Mouse (Mus musculus): ENCODE measurements around the gene Trem2. TPM values are rescaled to one million over a fixed set of nuclear protein-coding genes. Genes with fewer than 3 reads are reported as not detected.
"Not testable (repeated sequence)": the region's sequence is repeated elsewhere in the genome, so short reads cannot be mapped to it uniquely, and the experiment has no call there.

Trem2 gene
- total RNA-seq, 2 experiments from 2014 or later = not detected

DNA sequence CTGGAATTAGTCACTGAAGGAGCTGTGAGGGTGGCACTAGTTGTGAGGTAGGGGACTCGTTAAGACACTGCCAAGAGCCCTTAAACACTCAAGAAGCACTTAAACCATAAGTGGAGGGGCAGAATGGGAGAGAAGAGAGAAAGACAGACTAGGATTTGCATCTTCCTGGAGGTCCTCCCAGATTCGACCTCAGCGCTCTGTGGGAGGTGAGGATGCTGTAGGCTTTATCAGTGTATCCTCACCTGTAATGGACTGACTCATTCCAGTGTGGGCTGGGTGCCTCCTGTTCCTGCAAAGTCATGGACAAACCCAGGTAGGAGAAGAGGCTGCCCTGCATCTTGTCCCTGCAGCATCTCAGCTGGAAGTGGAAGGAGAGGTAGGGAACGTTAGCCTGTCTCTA lies 633 bp downstream of the Trem2 start:
- no peak for ATAC-seq (replicated peaks; ENCODE audit: low FRiP score, poor library complexity, severe bottlenecking)

DNA sequence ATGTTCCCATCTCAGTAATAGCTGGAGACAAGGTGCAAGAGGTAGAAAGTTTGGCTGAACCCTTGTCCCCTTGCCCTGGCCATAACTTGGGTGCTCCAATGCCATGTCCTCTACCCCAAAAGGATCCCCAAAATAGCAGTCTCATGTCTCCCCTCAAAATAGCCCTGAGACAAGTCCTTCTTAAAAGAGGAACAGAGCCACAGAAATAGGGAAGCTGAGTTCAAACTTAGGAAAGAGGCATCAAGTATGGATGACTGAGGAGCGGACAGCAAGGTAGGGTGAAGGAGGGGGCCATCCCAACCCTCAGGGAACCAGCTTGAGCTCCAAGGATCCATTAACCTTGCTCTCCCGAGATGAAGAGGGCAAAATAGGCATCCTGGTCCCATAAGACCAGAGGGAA lies 1.1 kb downstream of the Trem2 start:
- no peak for ATAC-seq (replicated peaks; ENCODE audit: low FRiP score, poor library complexity, severe bottlenecking)

DNA sequence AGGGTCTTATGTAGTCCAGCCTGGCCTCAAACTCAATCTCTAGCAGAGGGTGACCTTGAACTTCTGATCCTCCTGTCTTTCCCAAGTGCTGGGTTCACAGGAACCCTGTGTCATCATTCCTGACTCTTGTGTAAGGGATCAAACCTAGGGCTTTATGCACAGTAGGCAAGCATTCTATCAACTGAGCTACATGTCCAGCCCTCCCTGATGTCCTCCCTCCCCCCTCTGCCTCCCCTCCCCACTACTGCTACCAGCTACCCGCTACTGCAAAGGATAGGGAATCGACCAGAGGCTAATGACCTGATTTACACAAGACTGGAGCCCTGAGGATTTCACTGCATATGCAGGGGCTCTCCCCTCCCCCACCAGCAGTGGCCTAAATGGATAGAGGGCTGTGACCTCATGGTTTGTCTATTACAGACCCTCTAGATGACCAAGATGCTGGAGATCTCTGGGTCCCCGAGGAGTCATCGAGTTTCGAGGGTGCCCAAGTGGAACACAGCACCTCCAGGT lies 4.5 kb downstream of the Trem2 start:
- no peak for ATAC-seq (replicated peaks; ENCODE audit: low FRiP score, poor library complexity, severe bottlenecking)

DNA sequence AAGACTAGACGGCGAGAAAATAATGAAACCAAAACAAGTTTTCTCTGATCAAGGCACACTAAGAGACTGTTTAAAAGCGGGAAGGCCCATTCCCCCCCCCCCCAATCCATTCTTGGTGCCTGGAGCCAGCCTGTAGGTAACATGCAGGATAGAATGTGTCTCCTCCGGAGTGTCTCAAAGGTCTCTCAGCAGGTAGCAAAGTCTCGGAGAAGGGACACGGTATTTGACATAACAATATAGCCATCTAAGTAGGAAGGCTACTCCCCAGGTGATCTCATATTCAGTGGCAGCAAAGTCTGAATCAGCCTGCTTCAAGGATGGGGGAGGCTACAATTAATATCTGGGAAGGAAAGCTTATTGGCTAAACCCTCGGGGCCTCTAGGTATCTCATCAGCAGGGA lies 6.8 kb downstream of the Trem2 start:
- not testable (repeated sequence) for ATAC-seq (replicated peaks; ENCODE audit: low FRiP score, poor library complexity, severe bottlenecking)

- ATAC-seq (replicated peaks; ENCODE audit: low FRiP score, poor library complexity, severe bottlenecking) = no peak
These were observed 9.6 kb downstream of the Trem2 start for GRCm38 (mm10) chr17:48355822-48356221.

DNA sequence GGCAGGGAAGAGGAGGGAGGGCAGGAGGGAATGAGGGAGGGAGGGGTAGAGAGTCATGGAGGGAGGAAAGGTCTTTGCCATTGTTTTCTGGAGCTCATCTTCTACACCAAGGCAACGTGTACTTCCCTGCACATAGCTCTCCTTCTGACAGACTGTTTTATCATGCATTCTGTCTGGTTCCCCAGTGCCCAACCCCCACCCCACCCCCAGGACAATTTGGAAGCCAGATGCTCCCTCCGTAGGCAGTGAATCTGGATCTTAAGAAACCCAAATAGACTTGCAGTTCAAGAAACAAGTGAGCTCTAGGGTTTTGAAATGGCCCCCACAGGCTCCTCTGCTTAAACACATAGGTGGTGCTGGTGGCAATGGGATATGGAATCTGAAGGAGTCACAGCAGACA lies 11.7 kb downstream of the Trem2 start:
- ATAC-seq (replicated peaks; ENCODE audit: low FRiP score, poor library complexity, severe bottlenecking) = no peak

GRCm38 (mm10) chr17:48359616-48360015 lies 13.4 kb downstream of the Trem2 start, which contains the start of gene Treml1:
TSS of gene Treml1 (plus strand) at chr17:48359916.
- ATAC-seq (replicated peaks; ENCODE audit: low FRiP score, poor library complexity, severe bottlenecking) = no peak

- no peak for ATAC-seq (replicated peaks; ENCODE audit: low FRiP score, poor library complexity, severe bottlenecking)
These were observed 14.3 kb downstream of the Trem2 start for GRCm38 (mm10) chr17:48360462-48360861.

DNA sequence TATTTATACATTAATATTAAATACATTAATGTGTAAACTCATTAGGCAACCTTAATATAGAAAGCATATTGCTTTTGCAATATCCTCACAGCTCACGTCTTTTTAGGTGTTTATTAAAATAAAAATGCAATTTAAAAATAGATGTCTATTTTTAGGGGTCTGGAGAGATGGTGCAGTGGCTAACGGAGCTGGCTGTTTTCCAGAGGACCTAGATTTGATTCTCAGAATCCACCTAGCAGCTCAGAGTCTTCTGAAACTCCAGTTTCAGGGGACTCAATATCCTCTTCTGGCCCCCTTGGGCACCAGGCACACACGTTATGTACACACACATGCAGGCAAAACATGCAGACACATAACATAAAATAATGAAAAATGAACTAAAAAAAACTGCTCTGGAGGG lies 16.1 kb downstream of the Trem2 start:
- no peak for ATAC-seq (replicated peaks; ENCODE audit: low FRiP score, poor library complexity, severe bottlenecking)

DNA sequence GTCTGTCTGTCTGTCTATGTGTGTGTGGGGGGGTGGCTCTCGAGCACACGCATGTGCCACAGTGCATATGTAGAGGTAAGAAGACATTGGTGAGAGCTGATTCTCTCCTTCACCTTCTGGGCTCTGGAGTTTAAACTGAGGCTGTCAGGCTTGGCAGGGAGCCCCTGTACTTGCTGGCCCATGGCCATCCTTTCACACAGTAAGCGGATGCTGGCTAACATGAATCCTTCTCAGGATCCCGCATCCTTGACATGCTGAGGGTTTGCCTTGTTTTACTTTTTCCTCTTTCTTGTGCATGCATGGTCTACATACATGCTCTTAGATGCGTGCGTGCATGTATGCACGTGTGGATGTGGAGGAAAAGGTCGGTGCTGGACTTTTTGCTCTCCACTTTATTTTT lies 16.8 kb downstream of the Trem2 start:
- no peak for ATAC-seq (replicated peaks; ENCODE audit: low FRiP score, poor library complexity, severe bottlenecking)

GRCm38 (mm10) chr17:48363421-48363965 lies 17.3 kb downstream of the Trem2 start:
- ATAC-seq (replicated peaks; ENCODE audit: low FRiP score, poor library complexity, severe bottlenecking) = no peak

- ATAC-seq (replicated peaks; ENCODE audit: low FRiP score, poor library complexity, severe bottlenecking) = no peak
These were observed 19.4 kb downstream of the Trem2 start for GRCm38 (mm10) chr17:48365511-48366155.

GRCm38 (mm10) chr17:48366806-48367205 lies 20.6 kb downstream of the Trem2 start:
- ATAC-seq (replicated peaks; ENCODE audit: low FRiP score, poor library complexity, severe bottlenecking) = no peak

GRCm38 (mm10) chr17:48371621-48372020 lies 25.4 kb downstream of the Trem2 start:
- no peak for ATAC-seq (replicated peaks; ENCODE audit: low FRiP score, poor library complexity, severe bottlenecking)

GRCm38 (mm10) chr17:48372987-48373386 lies 26.8 kb downstream of the Trem2 start:
- ATAC-seq (replicated peaks; ENCODE audit: low FRiP score, poor library complexity, severe bottlenecking) = no peak

GRCm38 (mm10) chr17:48376102-48376501 lies 29.9 kb downstream of the Trem2 start:
- no peak for ATAC-seq (replicated peaks; ENCODE audit: low FRiP score, poor library complexity, severe bottlenecking)

DNA sequence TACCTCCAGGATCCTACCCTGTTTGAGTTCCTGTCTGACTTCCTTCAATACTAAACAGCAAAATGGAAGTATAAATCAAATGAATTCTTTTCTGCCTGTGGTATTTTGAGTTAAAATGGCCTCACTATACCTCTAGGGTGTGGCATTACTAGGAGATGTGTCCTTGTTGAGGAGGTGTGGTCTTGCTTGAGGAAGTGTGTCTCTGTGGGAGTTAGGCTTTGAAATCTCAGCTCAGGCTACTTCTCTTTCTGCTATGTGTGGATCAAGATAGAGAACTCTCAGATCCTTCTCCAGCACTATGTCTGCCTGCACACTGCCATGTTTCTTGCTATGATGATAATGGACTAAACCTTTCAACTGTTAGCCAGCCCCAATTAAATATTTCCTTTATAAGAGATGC lies 32.8 kb downstream of the Trem2 start:
- no peak for ATAC-seq (replicated peaks; ENCODE audit: low FRiP score, poor library complexity, severe bottlenecking)

DNA sequence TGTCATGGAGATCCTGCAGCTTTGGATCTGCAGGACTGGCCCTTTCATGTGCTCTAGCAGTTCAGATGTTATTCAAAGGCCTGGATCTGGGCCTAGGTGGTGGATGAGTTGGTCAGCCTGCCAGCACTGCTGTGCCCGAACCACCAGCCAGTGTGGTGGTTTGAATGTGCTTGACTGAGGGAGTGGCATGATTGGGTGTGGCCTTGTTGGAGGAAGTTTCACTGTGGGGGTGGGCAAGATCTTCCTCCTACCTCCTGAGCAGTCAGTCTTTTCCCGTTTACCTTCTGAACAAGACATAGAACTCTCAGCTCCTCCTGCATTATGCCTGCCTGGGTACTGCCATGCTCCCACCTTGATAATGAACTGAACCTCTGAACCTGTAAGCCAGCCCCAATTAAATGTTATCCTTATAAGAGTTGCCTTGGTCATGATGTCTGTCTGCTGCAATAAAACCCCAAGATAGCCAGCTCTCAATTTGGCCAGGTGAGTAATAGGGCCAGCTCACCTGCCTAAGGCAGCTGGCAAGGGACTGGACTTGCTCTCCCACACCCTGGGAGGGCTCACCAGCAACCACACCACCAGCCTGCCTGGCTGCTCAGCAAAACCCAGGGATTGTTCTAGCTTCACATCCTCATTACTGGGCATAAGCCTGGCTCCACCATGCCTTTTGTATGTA lies 39.7 kb downstream of the Trem2 start:
- no peak for ATAC-seq (replicated peaks; ENCODE audit: low FRiP score, poor library complexity, severe bottlenecking)

- ATAC-seq (replicated peaks; ENCODE audit: low FRiP score, poor library complexity, severe bottlenecking) = no peak
These were observed 42.5 kb downstream of the Trem2 start for GRCm38 (mm10) chr17:48388666-48389065.

GRCm38 (mm10) chr17:48389442-48389841 lies 43.2 kb downstream of the Trem2 start:
- no peak for ATAC-seq (replicated peaks; ENCODE audit: low FRiP score, poor library complexity, severe bottlenecking)

GRCm38 (mm10) chr17:48391446-48391845 lies 45.2 kb downstream of the Trem2 start:
- no peak for ATAC-seq (replicated peaks; ENCODE audit: low FRiP score, poor library complexity, severe bottlenecking)
